Mouse (Mus musculus) midbrain, embryonic 13.5 days (tissue): ENCODE data around the gene App. TPM values are rescaled to one million over a fixed set of nuclear protein-coding genes. Genes with fewer than 3 reads are reported as not detected.
A peak's percentile ranks its signal among the peaks of the same experiment; 100 is the strongest.

ENCODE experiments used
- ATAC-seq: fragments of 200-750 bp; cut with Nextera tagmentation; 2 replicates; pipeline ENCODE4 v1.8.0; 2017; ENCODE audit warnings: mild to moderate bottlenecking, moderate TSS enrichment, moderate library complexity
- H3K27ac ChIP-seq: fragments of 300-500 bp; sonication (generic); 2 replicates; pipeline ENCODE4 v1.5.1; 2015; ENCODE audit warnings: inconsistent platforms, mild to moderate bottlenecking, moderate library complexity
- H3K27me3 ChIP-seq: fragments of 300-500 bp; sonication (generic); 2 replicates; pipeline ENCODE4 v1.6.1; 2015; ENCODE audit warnings: mild to moderate bottlenecking, inconsistent platforms
- H3K36me3 ChIP-seq: fragments of 300-500 bp; sonication (generic); 2 replicates; pipeline ENCODE4 v1.6.1; 2015; ENCODE audit warnings: mild to moderate bottlenecking, inconsistent platforms
- H3K4me1 ChIP-seq: fragments of 300-500 bp; sonication (generic); replicated peaks from 2 replicates; pipeline ENCODE4 v1.6.1; 2015; ENCODE audit warnings: inconsistent platforms
- H3K4me2 ChIP-seq: fragments of 300-500 bp; sonication (generic); replicated peaks from 2 replicates; pipeline ENCODE4 v1.6.1; 2015; ENCODE audit warnings: moderate library complexity, mild to moderate bottlenecking, inconsistent platforms
- H3K4me3 ChIP-seq: fragments of 300-500 bp; sonication (generic); replicated peaks from 2 replicates; pipeline ENCODE4 v1.5.1; 2015; ENCODE audit warnings: mild to moderate bottlenecking, inconsistent platforms
- H3K9ac ChIP-seq: fragments of 300-500 bp; sonication (generic); replicated peaks from 2 replicates; pipeline ENCODE4 v1.6.1; 2015; ENCODE audit warnings: mild to moderate bottlenecking, inconsistent platforms
- H3K9me3 ChIP-seq: fragments of 300-500 bp; sonication (generic); 2 replicates; pipeline ENCODE4 v1.6.1; 2016; ENCODE audit warnings: mild to moderate bottlenecking, inconsistent platforms
- WGBS: fragments of 180-500 bp; shearing (Covaris S2); methylation state at CpG from one replicate; pipeline ENCODE4 v1.1.7; 2015; 5-methylcytosine and 5-hydroxymethylcytosine counted together
- polyA plus RNA-seq: library from polyadenylated mRNA; unstranded; fragments of >200 nt; fragmentation: Nextera tagmentation; extraction: Ambion mirVana; gene quantifications from 2 replicates; pipeline ENCODE4 v1.2.1, GENCODE M21; 2015

Gene App
- polyA plus RNA-seq, 1 experiment from 2014 or later = 271 TPM

GRCm38 (mm10) chr16:85038731-85039130 is 134.8 kb downstream of the App start:
- no peaks in the 10 kb centered on the region for H3K27me3 ChIP-seq
- H3K9me3 ChIP-seq = no peaks in the 10 kb centered on the region
- no peak for ATAC-seq
- H3K4me3 ChIP-seq = no peak overlapping the region
- peaks cover 25% of the 10 kb centered on the region for H3K36me3 ChIP-seq
- peak overlapping the region; percentile 57; the same call in 1 of the 2 replicates for H3K27ac ChIP-seq
- no peak overlapping the region for H3K9ac ChIP-seq
- H3K4me2 ChIP-seq = no peak overlapping the region
- peaks cover 32% of the 10 kb centered on the region for H3K4me1 ChIP-seq
- WGBS = 85% methylated on average over 8 of the region's 8 CpGs

- WGBS = 70% methylated on average over 10 of the region's 10 CpGs
- ATAC-seq = peak; percentile 69
- H3K27ac ChIP-seq = peak overlapping the region; percentile 68
These were observed 135.5 kb downstream of the App start for GRCm38 (mm10) chr16:85037969-85038644.

GRCm38 (mm10) chr16:85035815-85036214 is 137.8 kb downstream of the App start:
- H3K9ac ChIP-seq = no peak overlapping the region
- H3K27ac ChIP-seq = 0 out of 2 replicates have a peak overlapping the region, but pooled peaks have one; percentile 30
- no peaks in the 10 kb centered on the region for H3K9me3 ChIP-seq
- H3K36me3 ChIP-seq = peaks cover 29% of the 10 kb centered on the region
- H3K4me1 ChIP-seq = peaks cover 17% of the 10 kb centered on the region
- H3K27me3 ChIP-seq = no peaks in the 10 kb centered on the region
- WGBS = 80% methylated on average over 5 of the region's 5 CpGs
- no peak overlapping the region for H3K4me2 ChIP-seq
- H3K4me3 ChIP-seq = no peak overlapping the region
- peak; percentile 71; the same call in 1 of the 2 replicates for ATAC-seq

More at GRCm38 (mm10) chr16:85037969-85038644, 135.5 kb downstream of the App start:
- no peak overlapping the region for H3K4me3 ChIP-seq
- no peaks in the 10 kb centered on the region for H3K27me3 ChIP-seq
- peaks cover 32% of the 10 kb centered on the region for H3K4me1 ChIP-seq
- H3K4me2 ChIP-seq = no peak overlapping the region
- peaks cover 19% of the 10 kb centered on the region for H3K36me3 ChIP-seq
- no peaks in the 10 kb centered on the region for H3K9me3 ChIP-seq
- no peak overlapping the region for H3K9ac ChIP-seq

- ATAC-seq = no peak
- H3K27me3 ChIP-seq = no peaks in the 10 kb centered on the region
- no peak overlapping the region for H3K4me2 ChIP-seq
- H3K27ac ChIP-seq = no peak overlapping the region
- H3K9ac ChIP-seq = no peak overlapping the region
- H3K4me3 ChIP-seq = no peak overlapping the region
- H3K36me3 ChIP-seq = peaks cover 48% of the 10 kb centered on the region
- WGBS = 91% methylated on average over 5 of the region's 5 CpGs
- H3K9me3 ChIP-seq = no peaks in the 10 kb centered on the region
- peaks cover 13% of the 10 kb centered on the region for H3K4me1 ChIP-seq
These were observed 139.8 kb downstream of the App start for GRCm38 (mm10) chr16:85033747-85034146.

- Histone ChIP-seq H3K9me3 (no peaks in the 10 kb centered on the region), H3K4me2 (no peak overlapping the region), H3K4me3 (no peak overlapping the region), H3K27me3 (no peaks in the 10 kb centered on the region), H3K36me3 (peaks cover 60% of the 10 kb centered on the region), H3K9ac (no peak overlapping the region), H3K27ac (no peak overlapping the region), H3K4me1 (peaks cover 6% of the 10 kb centered on the region)
- ATAC-seq = no peak
- WGBS = 92% methylated on average over 12 of the region's 12 CpGs
These were observed 142.8 kb downstream of the App start for GRCm38 (mm10) chr16:85030810-85031209.

DNA sequence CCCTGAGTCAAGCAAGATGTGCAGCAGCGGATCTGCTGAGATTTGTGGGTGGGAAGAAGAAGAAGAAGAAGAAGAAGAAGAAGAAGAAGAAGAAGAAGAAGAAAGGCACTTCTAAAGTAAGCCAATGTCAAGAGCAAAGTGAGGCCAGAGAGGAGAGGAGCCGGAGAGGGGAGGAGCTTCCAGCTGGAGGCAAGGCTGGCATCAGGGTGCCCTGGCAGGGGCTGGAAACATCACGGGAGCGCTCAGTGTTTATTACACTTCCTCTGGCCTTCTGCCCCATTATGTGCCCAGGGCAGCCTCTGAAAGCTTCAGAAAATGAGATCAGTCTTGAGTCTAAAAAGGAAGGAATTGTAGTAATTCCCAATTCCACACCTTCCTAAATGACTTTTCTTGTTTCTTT is 145.2 kb downstream of the App start:
- H3K4me2 ChIP-seq = no peak overlapping the region
- no peak for ATAC-seq
- H3K27ac ChIP-seq = no peak overlapping the region

GRCm38 (mm10) chr16:85024706-85025105 is 148.9 kb downstream of the App start:
- no peaks in the 10 kb centered on the region for H3K27me3 ChIP-seq
- ATAC-seq = no peak
- peaks cover 55% of the 10 kb centered on the region for H3K36me3 ChIP-seq
- H3K4me2 ChIP-seq = no peak overlapping the region
- H3K4me1 ChIP-seq = peaks cover 10% of the 10 kb centered on the region
- H3K4me3 ChIP-seq = no peak overlapping the region
- no peak overlapping the region for H3K9ac ChIP-seq
- no peak overlapping the region for H3K27ac ChIP-seq
- H3K9me3 ChIP-seq = no peaks in the 10 kb centered on the region
- 95% methylated on average over 8 of the region's 8 CpGs for WGBS

More for the DNA sequence above, 145.2 kb downstream of the App start:
- WGBS = 92% methylated on average over 4 of the region's 4 CpGs
- Histone ChIP-seq H3K36me3 (peaks cover 78% of the 10 kb centered on the region), H3K9ac (no peak overlapping the region), H3K9me3 (no peaks in the 10 kb centered on the region), H3K27me3 (no peaks in the 10 kb centered on the region), H3K4me3 (no peak overlapping the region), H3K4me1 (no peaks in the 10 kb centered on the region)

GRCm38 (mm10) chr16:85023106-85023505 is 150.5 kb downstream of the App start:
- WGBS = 79% methylated on average over 3 of the region's 3 CpGs
- H3K4me1 ChIP-seq = peaks cover 20% of the 10 kb centered on the region
- H3K9me3 ChIP-seq = no peaks in the 10 kb centered on the region
- H3K27ac ChIP-seq = no peak overlapping the region
- H3K27me3 ChIP-seq = no peaks in the 10 kb centered on the region
- H3K4me2 ChIP-seq = no peak overlapping the region
- H3K9ac ChIP-seq = no peak overlapping the region
- peaks cover 42% of the 10 kb centered on the region for H3K36me3 ChIP-seq
- no peak overlapping the region for H3K4me3 ChIP-seq
- no peak for ATAC-seq

- no peaks in the 10 kb centered on the region for H3K9me3 ChIP-seq
- no peak overlapping the region for H3K4me3 ChIP-seq
- no peaks in the 10 kb centered on the region for H3K27me3 ChIP-seq
- peaks cover 28% of the 10 kb centered on the region for H3K36me3 ChIP-seq
- H3K4me2 ChIP-seq = no peak overlapping the region
- WGBS = 82% methylated on average over 9 of the region's 9 CpGs
- H3K27ac ChIP-seq = no peak overlapping the region
- peaks cover 28% of the 10 kb centered on the region for H3K4me1 ChIP-seq
- ATAC-seq = no peak
- no peak overlapping the region for H3K9ac ChIP-seq
These were observed 152.8 kb downstream of the App start for GRCm38 (mm10) chr16:85020696-85021323.

- Histone ChIP-seq H3K27me3 (no peaks in the 10 kb centered on the region), H3K4me2 (no peak overlapping the region), H3K4me1 (peaks cover 28% of the 10 kb centered on the region), H3K36me3 (peaks cover 24% of the 10 kb centered on the region), H3K9ac (no peak overlapping the region), H3K27ac (peak overlapping the region; percentile 76), H3K9me3 (no peaks in the 10 kb centered on the region), H3K4me3 (no peak overlapping the region)
- ATAC-seq = 0 out of 2 replicates have a peak, but pooled peaks have one; percentile 25
- WGBS = 38% methylated on average over 5 of the region's 5 CpGs
These were observed 154.3 kb downstream of the App start for GRCm38 (mm10) chr16:85019273-85019672.

DNA sequence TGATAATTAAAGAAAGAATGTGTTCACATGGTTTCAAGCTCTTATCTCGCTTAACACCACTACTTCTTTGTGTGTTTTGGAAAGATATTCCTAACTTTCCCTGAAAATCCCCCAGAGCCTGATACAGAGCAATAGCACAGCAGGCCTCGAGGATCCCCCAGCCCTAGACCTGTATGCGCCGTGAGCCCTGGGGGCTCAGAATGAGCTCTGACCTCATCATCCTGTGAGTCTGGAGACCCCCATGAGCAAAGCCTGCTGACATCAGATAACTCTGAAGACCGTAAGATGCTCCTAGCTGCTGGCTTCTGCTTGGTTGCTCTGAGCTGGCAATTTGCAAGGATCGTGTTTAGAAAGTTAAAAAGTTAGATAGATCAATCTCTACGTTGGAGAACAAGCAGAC is 155.7 kb downstream of the App start:
- no peak overlapping the region for H3K4me2 ChIP-seq
- no peak overlapping the region for H3K9ac ChIP-seq
- no peak overlapping the region for H3K27ac ChIP-seq
- peak; percentile 83 for ATAC-seq
- no peak overlapping the region for H3K4me3 ChIP-seq
- peaks cover 28% of the 10 kb centered on the region for H3K4me1 ChIP-seq
- WGBS = 62% methylated on average over 7 of the region's 7 CpGs
- no peaks in the 10 kb centered on the region for H3K9me3 ChIP-seq
- H3K27me3 ChIP-seq = no peaks in the 10 kb centered on the region
- peaks cover 27% of the 10 kb centered on the region for H3K36me3 ChIP-seq

- no peaks in the 10 kb centered on the region for H3K9me3 ChIP-seq
- peaks cover 7% of the 10 kb centered on the region for H3K4me1 ChIP-seq
- H3K36me3 ChIP-seq = peaks cover 57% of the 10 kb centered on the region
- no peak overlapping the region for H3K4me2 ChIP-seq
- no peak overlapping the region for H3K4me3 ChIP-seq
- H3K9ac ChIP-seq = no peak overlapping the region
- no peaks in the 10 kb centered on the region for H3K27me3 ChIP-seq
- 94% methylated on average over 3 of the region's 3 CpGs for WGBS
- H3K27ac ChIP-seq = no peak overlapping the region
- ATAC-seq = no peak
These were observed 160.9 kb downstream of the App start for GRCm38 (mm10) chr16:85012695-85013094.
